22 mouse cellular contexts compared by ENCODE assay signal in the genomic region with DNA sequence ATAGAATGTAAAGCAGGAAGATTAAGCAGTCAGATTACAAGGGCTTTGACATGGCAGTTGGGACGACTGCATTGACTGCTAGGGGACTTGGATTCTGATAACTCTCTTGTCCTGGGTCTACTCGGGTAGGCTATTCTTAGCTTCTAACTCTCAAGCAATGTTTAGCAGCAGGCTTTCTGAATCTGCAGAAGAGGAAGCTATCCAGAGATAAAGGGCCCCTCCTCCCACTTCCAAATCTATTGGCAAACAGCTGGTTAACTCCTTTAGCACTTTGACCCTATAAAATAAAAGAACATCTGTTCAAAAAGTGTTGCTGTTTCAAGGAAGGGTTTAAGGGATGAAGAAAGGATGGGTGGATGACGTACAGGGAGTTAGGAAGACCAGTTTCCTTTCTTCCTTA.
A peak's percentile ranks its signal among the peaks of the same experiment; 100 is the strongest.
DNase-seq lines count a peak whose midpoint lies in the region; ATAC-seq and TF ChIP-seq lines count a peak whose summit lies in the region.
"Had no signal": no experiment of that assay in that cellular context is flagged by ENCODE, and none has a peak within 500 bp of the region (broad histone marks: within the 10 kb centered on the region; RNA-seq: fewer than 3 reads in every experiment).

No protein-coding gene starts in this region.

- no peak overlapping the region; the same call in 1 of the 2 replicates for H3K4me2 ChIP-seq in heart, embryonic 11.5 days
- H3K4me2 ChIP-seq in heart, embryonic 15.5 days = no peak overlapping the region
- H3K4me2 ChIP-seq in kidney, embryonic 16.5 days (replicated peaks; ENCODE audit: low read depth, low read length) = no peak overlapping the region
- H3K4me2 ChIP-seq: embryonic facial prominence, embryonic 12.5 days; forebrain, embryonic 15.5 days; hindbrain, embryonic 14.5 days; intestine, embryonic 15.5 days had no signal

- ATAC-seq in heart, embryonic 11.5 days (replicated peaks; ENCODE audit: insufficient number of reproducible peaks, low FRiP score, low TSS enrichment) = no peak
- no peak for ATAC-seq in heart, embryonic 15.5 days (replicated peaks; ENCODE audit: insufficient number of reproducible peaks, insufficient read depth, low FRiP score, low read depth)
- peak; percentile 29; the same call in 1 of the 2 replicates for ATAC-seq in megakaryocyte progenitor cell, adult 5-6 weeks (replicated peaks; ENCODE audit: poor library complexity)
- no peak for ATAC-seq in kidney, embryonic 16.5 days (ENCODE audit: low FRiP score, low TSS enrichment)
- ATAC-seq: activated CD4-positive, CD25-positive, alpha-beta regulatory T cell, adult 4 months; CD4-positive, CD25-positive, alpha-beta regulatory T cell, adult 4 months; forebrain, embryonic 15.5 days; intestine, embryonic 15.5 days; Patski had no signal

- TF ChIP-seq POLR2A in MEL (IDR thresholded peaks at IDR 0.05; ENCODE audit: control insufficient read depth in 1 of 2, insufficient read depth in 1 of 2, low read depth in 1 of 2, low read length in 2 of 2, poor library complexity in 1 of 2) = no peak

- no peak overlapping the region for H3K4me3 ChIP-seq in heart, embryonic 11.5 days (ENCODE audit: low read depth, low read length)
- H3K4me3 ChIP-seq in heart, embryonic 15.5 days = no peak overlapping the region
- H3K4me3 ChIP-seq in MEL (ENCODE audit: control insufficient read depth in 1 of 2, insufficient read depth in 1 of 2, low read depth in 2 of 2, low read length in 2 of 2) = no peak overlapping the region
- H3K4me3 ChIP-seq in kidney, embryonic 16.5 days (ENCODE audit: low read length) = no peak overlapping the region
- H3K4me3 ChIP-seq: embryonic facial prominence, embryonic 12.5 days; forebrain, embryonic 15.5 days; hindbrain, embryonic 10.5 days; intestine, embryonic 15.5 days had no signal

- no peaks in the 10 kb centered on the region for H3K9me3 ChIP-seq in heart, embryonic 11.5 days (replicated peaks; ENCODE audit: control insufficient read depth, low read length)
- no peaks in the 10 kb centered on the region for H3K9me3 ChIP-seq in heart, embryonic 15.5 days (replicated peaks)
- no peaks in the 10 kb centered on the region for H3K9me3 ChIP-seq in MEL (replicated peaks; ENCODE audit: insufficient read depth, low read length)
- no peaks in the 10 kb centered on the region for H3K9me3 ChIP-seq in kidney, embryonic 16.5 days (ENCODE audit: low read length)
- H3K9me3 ChIP-seq: embryonic facial prominence, embryonic 12.5 days; forebrain, embryonic 15.5 days; G1E; hindbrain, embryonic 10.5 days; intestine, embryonic 15.5 days had no signal

- H3K9ac ChIP-seq in heart, embryonic 11.5 days (ENCODE audit: low read depth, low read length) = no peak overlapping the region
- H3K9ac ChIP-seq in heart, embryonic 15.5 days = no peak overlapping the region
- H3K9ac ChIP-seq in MEL (ENCODE audit: control insufficient read depth, low read depth, low read length, poor library complexity, severe bottlenecking) = no peak overlapping the region
- H3K9ac ChIP-seq in kidney, embryonic 16.5 days (replicated peaks; ENCODE audit: low read length) = no peak overlapping the region
- H3K9ac ChIP-seq: embryonic facial prominence, embryonic 12.5 days; forebrain, embryonic 15.5 days; hindbrain, embryonic 14.5 days; intestine, embryonic 15.5 days had no signal

- H3K79me2 ChIP-seq in MEL (ENCODE audit: control insufficient read depth, insufficient read depth, low read length, poor library complexity) = no peaks in the 10 kb centered on the region

- intact Hi-C loops in heart, postnatal 25 days (cut with DNase I) = no loop called here
- intact Hi-C loops in heart, postnatal 10 days (cut with DNase I) = no loop called here

- H3K27me3 ChIP-seq in heart, embryonic 11.5 days (ENCODE audit: control insufficient read depth, insufficient read depth, low read length) = no peaks in the 10 kb centered on the region
- no peaks in the 10 kb centered on the region for H3K27me3 ChIP-seq in heart, embryonic 15.5 days
- no peaks in the 10 kb centered on the region for H3K27me3 ChIP-seq in MEL (ENCODE audit: control insufficient read depth in 1 of 2, insufficient read depth in 2 of 2, low read length in 2 of 2)
- no peaks in the 10 kb centered on the region for H3K27me3 ChIP-seq in kidney, embryonic 16.5 days (ENCODE audit: insufficient read depth, low read length)
- H3K27me3 ChIP-seq: embryonic facial prominence, embryonic 12.5 days; forebrain, embryonic 15.5 days; intestine, embryonic 15.5 days; Patski had no signal

- H3K36me3 ChIP-seq in heart, embryonic 11.5 days (ENCODE audit: control insufficient read depth, insufficient read depth, low read length) = no peaks in the 10 kb centered on the region
- H3K36me3 ChIP-seq in heart, embryonic 15.5 days = no peaks in the 10 kb centered on the region
- H3K36me3 ChIP-seq in MEL (ENCODE audit: control insufficient read depth in 1 of 2, insufficient read depth in 2 of 2, low read length in 2 of 2) = peaks cover 0 to 12% of the 10 kb centered on the region in 2 experiments; a peak in 2 of 4 replicates
- no peaks in the 10 kb centered on the region for H3K36me3 ChIP-seq in kidney, embryonic 16.5 days (ENCODE audit: insufficient read depth, low read length)
- H3K36me3 ChIP-seq: embryonic facial prominence, embryonic 12.5 days; forebrain, embryonic 15.5 days; G1E; hindbrain, embryonic 10.5 days; intestine, embryonic 15.5 days had no signal

- H3K4me1 ChIP-seq in heart, embryonic 11.5 days (ENCODE audit: control insufficient read depth, insufficient read depth, low read length) = peaks cover 5% of the 10 kb centered on the region; the same call in 1 of the 2 replicates
- peaks cover 7% of the 10 kb centered on the region for H3K4me1 ChIP-seq in heart, embryonic 15.5 days (replicated peaks)
- H3K4me1 ChIP-seq in MEL (ENCODE audit: control insufficient read depth in 1 of 2, insufficient read depth in 2 of 2, low read length in 2 of 2) = peaks cover 5 to 6% of the 10 kb centered on the region in 2 experiments; a peak in 3 of 4 replicates
- no peaks in the 10 kb centered on the region for H3K4me1 ChIP-seq in kidney, embryonic 16.5 days (ENCODE audit: insufficient read depth, low read length)
- H3K4me1 ChIP-seq: embryonic facial prominence, embryonic 12.5 days; forebrain, embryonic 15.5 days; hindbrain, embryonic 10.5 days; intestine, embryonic 15.5 days had no signal

- WGBS in heart, embryonic 11.5 days (ENCODE audit: insufficient replicate concordance) = 15% methylated on average over 3 of the region's 3 CpGs
- 19% methylated on average over 3 of the region's 3 CpGs for WGBS in heart, embryonic 15.5 days
- 47% methylated on average over 3 of the region's 3 CpGs for WGBS in kidney, embryonic 16.5 days

- no peak for DNase-seq in heart, postnatal 25 days (ENCODE audit: low spot score)
- DNase-seq in heart, postnatal 10 days = no peak
- peak; percentile 76 for DNase-seq in MEL (ENCODE audit: low read depth, low spot score)
- DNase-seq: adrenal gland, postnatal 14 days; B cell, adult 2 months; cerebellum, adult 8-10 months; cerebellum, postnatal 14 days; gastrocnemius, postnatal 36 days; kidney, adult 18-20 months had no signal

- TF ChIP-seq RAD21 in MEL (IDR thresholded peaks at IDR 0.05; ENCODE audit: low read depth, low read length) = no peak

- TF ChIP-seq CTCF in MEL (IDR thresholded peaks at IDR 0.05 in 2 of 3, conservative IDR thresholded peaks at IDR 0.05 in 1 of 3; ENCODE audit: control insufficient read depth in 1 of 3, insufficient read depth in 1 of 3, low read depth in 2 of 3, low read length in 3 of 3, poor library complexity in 1 of 3, severe bottlenecking in 1 of 3) = no peak

- H3K27ac ChIP-seq in heart, embryonic 11.5 days (ENCODE audit: low read depth, low read length) = peak overlapping the region; percentile 66
- H3K27ac ChIP-seq in heart, embryonic 15.5 days = 0 out of 2 replicates have a peak overlapping the region, but pooled peaks have one; percentile 11
- 0 out of 2 replicates have a peak overlapping the region, but pooled peaks have one; percentile 9 for H3K27ac ChIP-seq in MEL (ENCODE audit: control insufficient read depth, low read depth, low read length)
- H3K27ac ChIP-seq in kidney, embryonic 16.5 days (ENCODE audit: low read length) = no peak overlapping the region
- H3K27ac ChIP-seq: embryonic facial prominence, embryonic 12.5 days; forebrain, embryonic 15.5 days; hindbrain, embryonic 10.5 days; hindbrain, embryonic 14.5 days; intestine, embryonic 15.5 days had no signal

- peak; percentile 64 to 68 for TF ChIP-seq EP300 in MEL (IDR thresholded peaks at IDR 0.05; ENCODE audit: low read depth in 1 of 2, low read length in 2 of 2)

TF ChIP-seq in MEL, 35 proteins besides CTCF, POLR2A, EP300 and RAD21 (continues in another document):
- no peak for TF ChIP-seq ZNF384 (IDR thresholded peaks at IDR 0.05; ENCODE audit: low read depth, low read length)
- no peak for TF ChIP-seq NELFE (IDR thresholded peaks at IDR 0.05; ENCODE audit: low read depth, low read length)
- no peak for TF ChIP-seq MAX (IDR thresholded peaks at IDR 0.05; ENCODE audit: low read length)
- TF ChIP-seq KAT2A (conservative IDR thresholded peaks at IDR 0.05; ENCODE audit: low read depth, low read length) = no peak
- 0 out of 2 replicates have a peak, but pooled peaks have one; percentile 38 for TF ChIP-seq TCF12 (IDR thresholded peaks at IDR 0.05; ENCODE audit: low read depth, low read length)
- no peak for TF ChIP-seq USF1 (IDR thresholded peaks at IDR 0.05; ENCODE audit: low read depth, low read length)
- TF ChIP-seq TAL1 (IDR thresholded peaks at IDR 0.05; ENCODE audit: low read length) = 0 out of 2 replicates have a peak, but pooled peaks have one; percentile 13
- TF ChIP-seq MEF2A (IDR thresholded peaks at IDR 0.05; ENCODE audit: extremely low read depth, insufficient replicate concordance, low read depth, low read length, poor library complexity, severe bottlenecking) = 0 out of 2 replicates have a peak, but pooled peaks have one; percentile 57
- no peak for TF ChIP-seq ZMIZ1 (IDR thresholded peaks at IDR 0.05; ENCODE audit: low read depth, low read length)
- TF ChIP-seq SIN3A (IDR thresholded peaks at IDR 0.05; ENCODE audit: low read length) = 0 out of 2 replicates have a peak, but pooled peaks have one; percentile 18
- no peak for TF ChIP-seq MAZ (IDR thresholded peaks at IDR 0.05; ENCODE audit: low read depth, low read length)
- TF ChIP-seq MAFK (IDR thresholded peaks at IDR 0.05; ENCODE audit: borderline replicate concordance, low read depth, low read length) = no peak
- no peak for TF ChIP-seq E2F4 (IDR thresholded peaks at IDR 0.05; ENCODE audit: borderline replicate concordance, low read depth, low read length)
- no peak for TF ChIP-seq CHD1 (IDR thresholded peaks at IDR 0.05; ENCODE audit: low read depth, low read length)
- TF ChIP-seq TBP (IDR thresholded peaks at IDR 0.05; ENCODE audit: low read depth, low read length) = no peak
- no peak for TF ChIP-seq CHD2 (IDR thresholded peaks at IDR 0.05; ENCODE audit: low read length)
- peak; percentile 80 for TF ChIP-seq RCOR1 (IDR thresholded peaks at IDR 0.05; ENCODE audit: low read depth, low read length)
- TF ChIP-seq JUND (IDR thresholded peaks at IDR 0.05; ENCODE audit: low read depth, low read length) = no peak
- TF ChIP-seq ETS1 (IDR thresholded peaks at IDR 0.05; ENCODE audit: low read depth, low read length) = peak; percentile 75
